Mouse (Mus musculus) embryonic facial prominence, embryonic 11.5 days (tissue): ENCODE measurements around the gene Eif4e1b. TPM values are rescaled to one million over a fixed set of nuclear protein-coding genes. Genes with fewer than 3 reads are reported as not detected.
A peak's percentile ranks its signal among the peaks of the same experiment; 100 is the strongest.

Experiments used
- ATAC-seq: fragments of 200-750 bp; cut with Nextera tagmentation; replicated peaks from 2 replicates; pipeline ENCODE4 v1.8.0; 2017; ENCODE audit warnings: low read depth; ENCODE audit not compliant: insufficient number of reproducible peaks, low FRiP score, low TSS enrichment
- DNase-seq: peaks from one replicate; pipeline ENCODE4 v3.0.0-alpha.2; 2015; ENCODE audit warnings: low spot score
- H3K27ac ChIP-seq: fragments of 300-500 bp; sonication (generic); replicated peaks from 2 replicates; pipeline ENCODE4 v1.5.1; 2014; ENCODE audit warnings: mild to moderate bottlenecking, low read depth, low read length, control low read depth
- H3K27me3 ChIP-seq: fragments of 300-500 bp; sonication (generic); 2 replicates; pipeline ENCODE4 v1.6.1; 2014; ENCODE audit warnings: mild to moderate bottlenecking, low read length, moderate library complexity, mixed read lengths; ENCODE audit not compliant: control insufficient read depth, insufficient read depth
- H3K36me3 ChIP-seq: fragments of 300-500 bp; sonication (generic); replicated peaks from 2 replicates; pipeline ENCODE4 v1.6.1; 2014; ENCODE audit warnings: low read depth, mild to moderate bottlenecking, low read length, moderate library complexity, mixed read lengths; ENCODE audit not compliant: control insufficient read depth, insufficient read depth
- H3K4me1 ChIP-seq: fragments of 300-500 bp; sonication (generic); 2 replicates; pipeline ENCODE4 v1.6.1; 2014; ENCODE audit warnings: low read length, mixed read lengths; ENCODE audit not compliant: control insufficient read depth, insufficient read depth
- H3K4me2 ChIP-seq: fragments of 300-500 bp; sonication (generic); 2 replicates; pipeline ENCODE4 v1.6.1; 2014; ENCODE audit warnings: low read depth, mild to moderate bottlenecking, control low read depth, low read length, moderate library complexity
- H3K4me3 ChIP-seq: fragments of 300-500 bp; sonication (generic); 2 replicates; pipeline ENCODE4 v1.5.1; 2014; ENCODE audit warnings: low read depth, low read length, control low read depth
- H3K9ac ChIP-seq: fragments of 300-500 bp; sonication (generic); replicated peaks from 2 replicates; pipeline ENCODE4 v1.6.1; 2014; ENCODE audit warnings: mild to moderate bottlenecking, control low read depth, low read length
- H3K9me3 ChIP-seq: fragments of 300-500 bp; sonication (generic); replicated peaks from 2 replicates; pipeline ENCODE4 v1.6.1; 2016; ENCODE audit warnings: mild to moderate bottlenecking, low read length, inconsistent platforms, mixed read lengths; ENCODE audit not compliant: control insufficient read depth
- WGBS: fragments of 180-500 bp; shearing (Covaris S2); extraction: QIAGEN DNeasy Blood & Tissue Kit; methylation state at CpG from one replicate; pipeline ENCODE4 v1.1.7; 2014; 5-methylcytosine and 5-hydroxymethylcytosine counted together
- polyA plus RNA-seq: library from polyadenylated mRNA; unstranded; fragments of >200 nt; fragmentation: Nextera tagmentation; extraction: Ambion mirVana; gene quantifications from 2 replicates; pipeline ENCODE4 v1.2.1, GENCODE M21; 2014

Gene Eif4e1b
- polyA plus RNA-seq, 1 experiment from 2014 or later, result not detected

GRCm38 (mm10) chr13:54788740-54789560 is 5.2 kb downstream of the Eif4e1b start, which contains the start of gene Tspan17:
TSS of gene Tspan17 (plus strand) at chr13:54789377.
- Histone ChIP-seq H3K27me3 (peaks cover 4% of the 10 kb centered on the region; the same call in 1 of the 2 replicates), H3K4me1 (0 out of 2 replicates have a peak, but pooled peaks cover 2% of the 10 kb centered on the region), H3K36me3 (no peaks in the 10 kb centered on the region), H3K9ac (peak within 1 kb of the TSS; percentile 32), H3K4me2 (peak within 1 kb of the TSS; percentile 92), H3K4me3 (peak within 1 kb of the TSS; percentile 46), H3K9me3 (no peaks in the 10 kb centered on the region), H3K27ac (no peak within 1 kb of the TSS; the same call in 1 of the 2 replicates)
- peak; percentile 71 for ATAC-seq
- 2% methylated on average over 48 of the region's 49 CpGs for WGBS
- peak; percentile 95 for DNase-seq

DNA sequence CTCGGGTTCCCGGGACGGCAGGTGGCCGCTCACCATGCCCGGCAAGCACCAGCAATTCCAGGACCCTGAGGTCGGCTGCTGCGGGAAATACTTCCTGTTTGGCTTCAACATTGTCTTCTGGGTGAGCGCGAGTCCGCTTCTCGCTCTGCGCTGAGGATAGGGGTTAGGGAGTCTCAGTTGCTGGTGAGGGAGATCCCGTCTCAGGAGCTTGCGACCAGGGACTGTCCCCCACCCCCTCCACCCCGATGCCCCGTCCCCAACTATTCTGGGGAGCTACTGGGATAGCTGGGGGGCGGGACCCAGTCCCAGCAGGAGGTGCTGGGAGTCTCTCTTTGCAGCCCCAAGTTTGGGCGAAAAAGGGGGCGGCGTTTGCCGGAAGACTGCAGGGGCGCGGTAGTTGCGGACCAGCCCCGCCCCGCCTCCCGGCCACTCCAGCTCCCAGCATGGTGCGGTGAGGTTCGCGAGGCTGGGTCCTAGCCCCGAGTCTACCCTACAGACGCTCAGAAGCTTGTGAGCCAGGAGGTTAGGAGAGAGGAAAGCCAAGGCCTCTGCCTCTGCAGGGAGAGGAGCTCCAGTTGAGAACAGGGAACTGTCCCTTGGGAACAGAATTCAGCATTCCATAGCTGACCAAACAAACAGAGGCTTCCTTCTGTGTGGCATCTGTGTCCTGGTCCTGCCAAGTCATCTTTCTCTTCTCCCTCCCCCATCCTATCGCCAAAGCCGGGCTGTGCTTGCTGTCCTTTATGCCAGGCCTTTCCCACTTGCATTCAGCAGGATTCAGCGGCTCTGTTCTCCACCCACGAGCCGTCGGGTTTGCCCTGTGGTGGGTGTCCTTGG is 6.0 kb downstream of the Eif4e1b start:
- ATAC-seq, result peak; percentile 69
- no peak overlapping the region; the same call in 1 of the 2 replicates for H3K27ac ChIP-seq
- H3K4me1 ChIP-seq, result 0 out of 2 replicates have a peak, but pooled peaks cover 2% of the 10 kb centered on the region
- under 1% methylated on average over 36 of the region's 38 CpGs for WGBS
- H3K27me3 ChIP-seq, result peaks cover 4% of the 10 kb centered on the region; the same call in 1 of the 2 replicates
- peak; percentile 41 for DNase-seq
- H3K4me2 ChIP-seq, result peak overlapping the region; percentile 92
- no peaks in the 10 kb centered on the region for H3K36me3 ChIP-seq
- no peaks in the 10 kb centered on the region for H3K9me3 ChIP-seq
- peak overlapping the region; percentile 46 for H3K4me3 ChIP-seq
- H3K9ac ChIP-seq, result peak overlapping the region; percentile 32

DNA sequence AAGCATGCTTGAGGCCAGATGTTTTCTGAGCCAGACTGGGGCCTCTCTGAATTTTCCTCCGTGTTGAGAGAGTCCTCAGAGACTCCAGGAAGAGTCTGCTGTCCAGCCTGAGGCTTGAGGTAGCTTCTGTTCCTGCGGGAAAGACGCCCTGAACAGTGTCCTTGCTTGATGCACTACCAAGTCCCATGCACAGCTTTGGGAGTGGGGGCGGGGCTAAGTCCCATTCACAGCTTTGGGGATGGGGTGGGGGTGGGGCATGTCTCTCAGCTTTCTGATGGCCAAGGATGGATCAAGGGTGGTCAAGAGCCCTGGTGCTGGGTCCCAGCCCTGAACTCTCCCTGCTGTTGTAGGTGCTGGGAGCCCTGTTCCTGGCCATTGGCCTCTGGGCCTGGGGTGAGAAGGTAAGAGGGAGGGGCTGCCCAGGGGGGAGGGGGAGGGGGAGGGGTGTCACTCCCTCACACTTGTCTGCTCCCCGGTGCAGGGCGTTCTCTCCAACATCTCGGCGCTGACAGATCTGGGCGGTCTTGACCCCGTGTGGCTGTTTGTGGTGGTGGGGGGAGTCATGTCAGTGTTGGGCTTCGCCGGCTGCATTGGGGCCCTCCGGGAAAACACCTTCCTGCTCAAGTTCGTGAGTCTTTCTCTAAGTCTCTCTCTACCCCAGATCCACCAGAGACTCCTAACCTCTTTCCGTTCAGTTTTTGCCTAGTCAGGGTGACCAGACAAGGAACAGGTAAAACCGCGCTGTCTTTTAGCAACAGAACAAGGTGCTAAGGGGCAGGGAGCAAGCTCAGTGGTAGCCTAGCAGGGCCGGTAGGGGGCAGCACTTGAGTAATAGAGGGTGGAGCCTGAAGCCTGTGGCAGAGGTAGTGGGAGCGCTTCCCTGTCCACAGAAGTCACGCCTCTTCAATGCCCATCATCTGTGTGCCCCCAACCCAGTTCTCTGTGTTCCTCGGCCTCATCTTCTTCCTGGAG is 8.7 kb downstream of the Eif4e1b start:
- no peak overlapping the region for H3K4me2 ChIP-seq
- no peaks in the 10 kb centered on the region for H3K9me3 ChIP-seq
- DNase-seq, result peak; percentile 28
- ATAC-seq, result no peak
- no peak overlapping the region for H3K4me3 ChIP-seq
- no peak overlapping the region for H3K9ac ChIP-seq
- H3K36me3 ChIP-seq, result no peaks in the 10 kb centered on the region
- WGBS, result 16% methylated on average over 21 of the region's 21 CpGs
- peaks cover 4% of the 10 kb centered on the region; the same call in 1 of the 2 replicates for H3K27me3 ChIP-seq
- no peak overlapping the region for H3K27ac ChIP-seq
- H3K4me1 ChIP-seq, result 0 out of 2 replicates have a peak, but pooled peaks cover 2% of the 10 kb centered on the region

DNA sequence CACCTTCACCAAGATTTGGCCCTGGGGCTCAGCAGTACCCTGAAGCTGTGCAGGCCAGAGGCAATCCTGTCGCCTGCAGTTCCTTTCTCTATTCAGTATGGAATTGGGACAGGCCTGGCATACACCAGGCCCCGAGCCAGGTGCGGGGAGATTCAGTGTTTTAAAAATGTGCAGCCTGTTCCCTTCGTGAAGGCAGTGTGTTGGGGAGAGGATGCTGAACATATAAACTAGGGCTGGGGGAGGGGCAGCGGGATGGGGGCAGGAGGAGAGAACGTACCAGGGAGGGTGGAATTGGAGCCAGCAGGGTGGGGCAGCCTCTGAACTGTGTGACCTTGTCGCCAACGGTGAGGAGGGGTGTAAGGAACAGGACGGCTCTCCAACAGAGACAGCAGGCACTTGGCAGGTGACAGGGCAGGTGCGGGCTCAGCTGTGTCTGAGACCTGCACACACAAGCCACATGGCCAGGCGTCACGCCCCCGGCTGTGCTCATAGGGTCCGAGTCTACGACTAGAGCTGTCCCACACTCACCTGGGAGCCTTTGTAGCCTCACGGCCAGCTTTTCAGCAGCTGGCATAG is 10.3 kb downstream of the Eif4e1b start:
- no peak for DNase-seq
- H3K27ac ChIP-seq, result no peak overlapping the region
- H3K4me3 ChIP-seq, result no peak overlapping the region
- H3K4me2 ChIP-seq, result no peak overlapping the region
- 0 out of 2 replicates have a peak, but pooled peaks cover 2% of the 10 kb centered on the region for H3K4me1 ChIP-seq
- ATAC-seq, result no peak
- WGBS, result 72% methylated on average over 16 of the region's 16 CpGs
- peaks cover 4% of the 10 kb centered on the region; the same call in 1 of the 2 replicates for H3K27me3 ChIP-seq
- H3K36me3 ChIP-seq, result no peaks in the 10 kb centered on the region
- H3K9me3 ChIP-seq, result no peaks in the 10 kb centered on the region
- no peak overlapping the region for H3K9ac ChIP-seq

DNA sequence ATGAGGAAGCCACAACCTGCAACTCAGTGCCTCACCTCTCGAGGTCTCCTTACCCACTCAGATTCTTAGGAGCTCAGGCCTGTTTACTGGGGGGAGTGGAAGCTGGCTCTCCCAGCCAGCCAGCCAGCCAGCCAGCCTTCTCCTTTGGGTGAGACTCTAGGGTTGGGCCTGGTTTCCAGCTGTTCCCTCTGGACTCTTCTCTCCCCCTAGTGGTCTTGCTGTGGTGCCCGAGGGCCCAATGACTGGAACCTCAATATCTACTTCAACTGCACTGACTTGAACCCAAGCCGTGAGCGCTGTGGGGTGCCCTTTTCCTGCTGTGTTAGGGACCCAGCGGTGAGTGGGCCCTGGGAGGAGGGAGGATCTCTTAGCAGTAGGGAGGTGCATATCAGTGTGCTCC is 11.0 kb downstream of the Eif4e1b start:
- 49% methylated on average over 5 of the region's 5 CpGs for WGBS

DNA sequence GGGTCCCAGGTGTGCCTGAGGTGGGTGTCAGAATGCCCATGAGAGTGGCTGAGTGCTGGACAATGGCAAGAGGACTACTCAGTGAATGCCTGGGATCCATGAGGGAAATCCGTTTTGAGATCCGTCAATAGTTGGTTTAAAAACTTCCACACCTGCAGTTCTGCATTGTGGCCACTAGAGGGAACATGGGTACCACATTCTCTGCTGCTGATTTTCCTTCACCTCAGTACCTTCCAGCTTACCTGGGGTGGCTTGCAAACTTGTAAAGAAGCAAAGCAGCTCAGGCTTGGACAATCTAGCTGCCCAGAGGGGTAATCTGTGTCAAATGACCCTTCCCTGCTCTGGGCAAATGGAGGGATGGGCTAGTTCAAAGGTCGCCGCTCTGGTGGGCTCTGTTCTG is 13.6 kb downstream of the Eif4e1b start:
- Histone ChIP-seq H3K27ac (no peak overlapping the region), H3K4me1 (no peaks in the 10 kb centered on the region), H3K36me3 (no peaks in the 10 kb centered on the region), H3K27me3 (0 out of 2 replicates have a peak, but pooled peaks cover 2% of the 10 kb centered on the region), H3K4me3 (no peak overlapping the region), H3K4me2 (no peak overlapping the region), H3K9ac (no peak overlapping the region), H3K9me3 (no peaks in the 10 kb centered on the region)
- DNase-seq (peak; percentile 76), ATAC-seq (no peak)
- WGBS, result 41% methylated on average over 4 of the region's 4 CpGs

More for the DNA sequence above, 11.0 kb downstream of the Eif4e1b start:
- H3K4me3 ChIP-seq, result no peak overlapping the region
- 0 out of 2 replicates have a peak, but pooled peaks cover 2% of the 10 kb centered on the region for H3K4me1 ChIP-seq
- no peak overlapping the region for H3K9ac ChIP-seq
- peaks cover 4% of the 10 kb centered on the region; the same call in 1 of the 2 replicates for H3K27me3 ChIP-seq
- H3K9me3 ChIP-seq, result no peaks in the 10 kb centered on the region
- ATAC-seq (no peak), DNase-seq (no peak)
- no peak overlapping the region for H3K27ac ChIP-seq
- H3K36me3 ChIP-seq, result no peaks in the 10 kb centered on the region
- H3K4me2 ChIP-seq, result no peak overlapping the region
